ENCODE assay signal across 8 mouse cellular contexts in genomic region chr2:27232376-27232775, GRCm38 (mm10). TPM values are rescaled to one million over a fixed set of nuclear protein-coding genes. Genes with fewer than 3 reads are reported as not detected.
DNase-seq lines count a peak whose midpoint lies in the region; ATAC-seq and TF ChIP-seq lines count a peak whose summit lies in the region.

No protein-coding gene starts in this region.

- peaks cover 2% of the 10 kb centered on the region; the same call in 1 of the 2 replicates for H3K27me3 ChIP-seq in hindbrain, embryonic 10.5 days (ENCODE audit: insufficient read depth, poor library complexity, severe bottlenecking)
- H3K27me3 ChIP-seq in hindbrain, embryonic 13.5 days = peaks cover 10% of the 10 kb centered on the region
- H3K27me3 ChIP-seq in G1E (ENCODE audit: insufficient read depth, low read length) = peaks cover 10% of the 10 kb centered on the region
- no peaks in the 10 kb centered on the region for H3K27me3 ChIP-seq in midbrain, embryonic 11.5 days (ENCODE audit: control insufficient read depth, insufficient read depth, low read length)

- no peak for DNase-seq in hindbrain, embryonic 10.5 days (ENCODE audit: low spot score)
- no peak for DNase-seq in G1E (ENCODE audit: low spot score)
- DNase-seq in heart, adult 18-20 months = peak; percentile 73 to 84
- peak; percentile 68 to 79 for DNase-seq in left cerebral cortex, postnatal 36 days (ENCODE audit: low spot score in 2 of 2)
- DNase-seq in spleen, postnatal 36 days (ENCODE audit: low spot score in 2 of 2) = peak; percentile 71 to 77
- DNase-seq in testis, postnatal 14 days (ENCODE audit: low spot score) = no peak
- DNase-seq in midbrain, embryonic 11.5 days (ENCODE audit: low spot score, missing footprints) = no peak

- no peak for TF ChIP-seq CTCF in G1E (IDR thresholded peaks at IDR 0.05; ENCODE audit: low read depth, low read length)

- intact Hi-C loops in left cerebral cortex, postnatal 36 days (cut with DNase I) = loop anchor here (5.0 to 10.0 kb wide), 2 partner anchors 110 to 298 kb away; partner anchors contain the start of genes Stkld1 and Surf4

- no peak overlapping the region for H3K9ac ChIP-seq in hindbrain, embryonic 13.5 days
- H3K9ac ChIP-seq in midbrain, embryonic 11.5 days (ENCODE audit: low read length) = no peak overlapping the region

- no peaks in the 10 kb centered on the region for H3K9me3 ChIP-seq in hindbrain, embryonic 10.5 days
- H3K9me3 ChIP-seq in hindbrain, embryonic 13.5 days = no peaks in the 10 kb centered on the region
- H3K9me3 ChIP-seq in G1E (replicated peaks) = no peaks in the 10 kb centered on the region
- H3K9me3 ChIP-seq in midbrain, embryonic 11.5 days (ENCODE audit: control insufficient read depth, low read length) = no peaks in the 10 kb centered on the region

- H3K4me3 ChIP-seq in hindbrain, embryonic 10.5 days = no peak overlapping the region
- no peak overlapping the region for H3K4me3 ChIP-seq in hindbrain, embryonic 13.5 days
- H3K4me3 ChIP-seq in G1E (ENCODE audit: low read depth, low read length) = no peak overlapping the region
- no peak overlapping the region for H3K4me3 ChIP-seq in midbrain, embryonic 11.5 days (ENCODE audit: low read depth, low read length)

- no peaks in the 10 kb centered on the region for H3K36me3 ChIP-seq in hindbrain, embryonic 10.5 days
- no peaks in the 10 kb centered on the region for H3K36me3 ChIP-seq in hindbrain, embryonic 13.5 days
- H3K36me3 ChIP-seq in G1E (replicated peaks) = no peaks in the 10 kb centered on the region
- H3K36me3 ChIP-seq in midbrain, embryonic 11.5 days (ENCODE audit: control insufficient read depth, insufficient read depth, low read length) = no peaks in the 10 kb centered on the region

- no peak overlapping the region for H3K4me2 ChIP-seq in hindbrain, embryonic 13.5 days
- H3K4me2 ChIP-seq in midbrain, embryonic 11.5 days = no peak overlapping the region

- 32% methylated on average over 7 of the region's 7 CpGs for WGBS in hindbrain, embryonic 10.5 days
- 21% methylated on average over 7 of the region's 7 CpGs for WGBS in hindbrain, embryonic 13.5 days
- 34% methylated on average over 7 of the region's 7 CpGs for WGBS in midbrain, embryonic 11.5 days

- H3K27ac ChIP-seq in hindbrain, embryonic 10.5 days = peak overlapping the region; percentile 2; the same call in 1 of the 2 replicates
- H3K27ac ChIP-seq in hindbrain, embryonic 13.5 days = no peak overlapping the region
- H3K27ac ChIP-seq in midbrain, embryonic 11.5 days (ENCODE audit: low read depth, low read length) = no peak overlapping the region

- peaks cover 11% of the 10 kb centered on the region for H3K4me1 ChIP-seq in hindbrain, embryonic 10.5 days (replicated peaks)
- peaks cover 5% of the 10 kb centered on the region for H3K4me1 ChIP-seq in hindbrain, embryonic 13.5 days (replicated peaks)
- 0 out of 2 replicates have a peak, but pooled peaks cover 2% of the 10 kb centered on the region for H3K4me1 ChIP-seq in G1E (ENCODE audit: insufficient read depth, low read depth, low read length)
- no peaks in the 10 kb centered on the region for H3K4me1 ChIP-seq in midbrain, embryonic 11.5 days (ENCODE audit: control insufficient read depth, insufficient read depth, low read length)

- ATAC-seq in hindbrain, embryonic 13.5 days (ENCODE audit: low FRiP score) = no peak
- peak; percentile 28; the same call in 1 of the 2 replicates for ATAC-seq in G1E (ENCODE audit: extremely low read depth, insufficient number of reproducible peaks, low FRiP score, poor library complexity, severe bottlenecking)
- no peak for ATAC-seq in midbrain, embryonic 11.5 days (ENCODE audit: low FRiP score)

RNA-seq across cellular contexts. Expression of gene Sardh, which starts 15.8 kb away (rescaled TPM):
- polyA plus RNA-seq in hindbrain, embryonic 10.5 days (2016; fragmentation: Nextera tagmentation; extraction: Ambion mirVana) = 1.9 and 3.9 TPM in 2 replicates
- 4.8 and 6.6 TPM in 2 replicates for polyA plus RNA-seq in hindbrain, embryonic 13.5 days (2015; fragmentation: Nextera tagmentation; extraction: Ambion mirVana)
- not detected in 2 replicates for total RNA-seq in G1E (2014; fragmentation: Nextera tagmentation)
- 0.11 and 0.46 TPM in 2 replicates for total RNA-seq in G1E (2017)
- polyA plus RNA-seq in G1E (2012) = 0.07 TPM in 1 of 2 replicates, not detected in the other
- 1 to 10 TPM; 7.1 TPM for total RNA-seq in heart, adult 18-20 months (2021)
- total RNA-seq in left cerebral cortex, postnatal 36 days (2021) = 10 to 100 TPM in 1 of 2 experiments, 1 to 10 TPM in 1; 7.4 to 10.8 TPM
- polyA plus RNA-seq in midbrain, embryonic 11.5 days (2014; fragmentation: Nextera tagmentation; extraction: Ambion mirVana) = 3.6 and 4.4 TPM in 2 replicates

Comparison
In these comparisons a context has a peak if more than half of its experiments do, and no peak if none do; other contexts are left out.
1. DNase-seq: peak in heart, adult 18-20 months (2 of 2), left cerebral cortex, postnatal 36 days (2 of 2) and spleen, postnatal 36 days (2 of 2); none in hindbrain, embryonic 10.5 days (single experiment), G1E (single experiment), testis, postnatal 14 days (single experiment) and midbrain, embryonic 11.5 days (single experiment).